Mouse (Mus musculus): ENCODE data around the gene Vsig2.

- TF ChIP-seq CTCF (IDR thresholded peaks at IDR 0.05; ENCODE audit: borderline replicate concordance, extremely low read depth, insufficient read depth, insufficient read length), result no peak
- TF ChIP-seq POLR2A (IDR thresholded peaks at IDR 0.05; ENCODE audit: borderline replicate concordance, extremely low read depth, insufficient read depth, insufficient read length, poor library complexity, severe bottlenecking), result no peak
Measured at GRCm38 (mm10) chr9:37506023-37506422, 33.0 kb upstream of the Vsig2 start.
